Mouse (Mus musculus) kidney, adult 2 months (tissue): ENCODE results near the gene 6030468B19Rik.
A peak's percentile ranks its signal among the peaks of the same experiment; 100 is the strongest.

Source experiments
- CTCF ChIP-seq: fragments of 200-500 bp; conservative IDR thresholded peaks from 2 replicates; pipeline ENCODE4 v1.5.1; 2011; ENCODE audit warnings: low read depth, mild to moderate bottlenecking, control low read depth, low read length, moderate library complexity, mixed read lengths; ENCODE audit not compliant: insufficient read depth, insufficient read length
- POLR2A ChIP-seq: fragments of 200-500 bp; IDR thresholded peaks from one replicate; pipeline ENCODE4 v1.6.1; 2011; ENCODE audit warnings: low read depth, low read length, control low read depth

DNA sequence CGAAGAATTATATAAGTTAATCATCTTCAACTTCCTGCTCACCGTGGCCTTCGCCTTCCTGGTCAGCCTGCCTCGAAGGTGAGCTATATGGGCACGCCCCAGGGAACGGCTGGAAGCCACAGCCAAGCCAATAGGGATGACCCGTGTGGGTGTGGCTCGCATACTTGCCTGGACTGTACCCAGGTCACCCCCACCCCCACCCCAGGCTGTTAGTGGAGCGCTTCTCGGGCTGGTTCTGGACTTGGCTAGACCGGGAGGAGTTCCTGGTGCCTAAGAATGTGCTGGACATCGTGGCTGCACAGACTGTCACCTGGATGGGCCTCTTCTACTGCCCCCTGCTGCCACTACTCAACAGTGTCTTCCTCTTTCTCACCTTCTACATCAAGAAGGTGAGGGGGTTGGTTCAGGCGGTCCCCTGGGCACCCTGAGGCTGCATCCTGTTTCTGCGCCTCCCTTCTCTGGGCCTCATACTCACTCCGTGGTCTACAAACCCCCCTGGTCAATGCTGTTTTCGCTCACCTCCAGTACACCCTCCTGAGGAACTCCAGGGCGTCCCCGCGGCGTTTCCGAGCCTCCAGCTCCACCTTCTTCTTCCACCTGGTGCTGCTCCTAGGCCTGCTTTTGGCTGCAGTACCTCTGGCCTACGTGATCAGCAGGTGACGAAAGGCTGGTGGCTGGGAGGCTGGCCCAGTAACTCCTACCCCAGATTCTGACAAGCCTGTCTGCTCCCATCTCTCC, 6.6 kb upstream of the 6030468B19Rik start:
- TF ChIP-seq CTCF (peak; percentile 46), POLR2A (no peak)
